Mouse (Mus musculus): ENCODE measurements around the gene Vmn1r171.
"Not testable (repeated sequence)": the region's sequence is repeated elsewhere in the genome, so short reads cannot be mapped to it uniquely, and the experiment has no call there.

Vmn1r171 gene

GRCm38 (mm10) chr7:23630422-23630821 lies at the start of gene Vmn1r171:
TSS of gene Vmn1r171 (plus strand) at chr7:23630722.
- DNase-seq = no peak

GRCm38 (mm10) chr7:23605875-23606274 lies 24.6 kb upstream of the Vmn1r171 start, which contains the start of gene Vmn1r170:
TSS of gene Vmn1r170 (plus strand) at chr7:23606175.
- DNase-seq = not testable (repeated sequence)

- no peak for DNase-seq
Observed at GRCm38 (mm10) chr7:23658016-23658415, 27.5 kb downstream of the Vmn1r171 start, which contains the start of gene Vmn1r172. TSS of gene Vmn1r172 (plus strand) at chr7:23658316.

All from kidney, postnatal 25 days (tissue).